Mouse (Mus musculus): ENCODE measurements at regions not wholly inside any gene's neighbourhood (a gene's known extent, or its start where the extent isn't known, plus 50 kb on each side); places are given as distances from the start of the nearest gene placed in this dataset.

DNA sequence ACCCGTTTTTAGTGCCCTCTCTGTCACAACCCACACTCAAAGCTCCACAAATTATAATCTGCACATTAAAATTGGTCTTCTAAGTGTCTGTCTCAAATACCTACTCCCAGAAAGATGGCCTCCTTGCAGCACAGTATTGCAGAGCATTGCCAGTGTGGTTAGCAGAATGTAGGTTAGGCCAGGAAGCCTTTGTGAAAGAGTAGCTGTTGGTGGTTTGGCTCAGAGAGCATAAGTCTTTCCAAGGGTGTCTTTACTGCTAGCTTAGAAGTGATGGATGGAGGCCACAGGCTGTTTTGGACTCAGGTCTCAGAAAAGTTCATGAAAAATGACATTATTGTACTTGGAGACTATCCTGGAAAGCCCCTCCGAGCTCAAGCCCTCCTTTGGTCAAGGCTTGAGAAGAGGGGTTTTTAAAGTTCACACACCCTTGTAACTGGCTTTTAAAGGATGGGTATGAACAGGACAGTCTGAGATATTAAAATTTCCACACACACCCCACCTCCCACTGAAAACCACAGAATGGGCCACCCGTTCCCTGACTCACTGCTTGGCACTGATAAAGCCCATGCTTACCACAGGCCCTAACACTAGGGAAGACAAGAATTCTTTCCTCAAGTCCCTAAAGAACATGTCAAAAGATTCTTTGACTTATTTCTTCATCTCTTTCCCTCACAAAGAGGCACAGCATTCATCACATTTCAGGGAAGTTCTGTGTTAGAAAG, 605.1 kb downstream of the Ets1 start:
- no peak for TF ChIP-seq POLR2A (IDR thresholded peaks at IDR 0.05; ENCODE audit: insufficient read length, low read depth)
- no peak for TF ChIP-seq POLR2AphosphoS2 (IDR thresholded peaks at IDR 0.05; ENCODE audit: insufficient read length, low read depth)
- TF ChIP-seq CEBPB (IDR thresholded peaks at IDR 0.05; ENCODE audit: insufficient read depth, poor library complexity, severe bottlenecking): peak; percentile 95
- TF ChIP-seq TCF12 (IDR thresholded peaks at IDR 0.05; ENCODE audit: insufficient read depth, poor library complexity, severe bottlenecking): no peak
- TF ChIP-seq REST (IDR thresholded peaks at IDR 0.05; ENCODE audit: insufficient read depth, insufficient read length): no peak
- no peak for TF ChIP-seq E2F4 (IDR thresholded peaks at IDR 0.05; ENCODE audit: insufficient read depth)
- no peak for TF ChIP-seq USF1 (IDR thresholded peaks at IDR 0.05; ENCODE audit: low read depth)
- TF ChIP-seq MYOG (IDR thresholded peaks at IDR 0.05; ENCODE audit: control insufficient read depth in 1 of 3, insufficient read depth in 1 of 3, insufficient read length in 2 of 3, low read depth in 2 of 3): no peak
- no peak for TF ChIP-seq SRF (IDR thresholded peaks at IDR 0.05; ENCODE audit: control insufficient read depth, insufficient read length, low read depth)
- no peak for TF ChIP-seq MAX (IDR thresholded peaks at IDR 0.05; ENCODE audit: low read depth)
